Mouse (Mus musculus) heart, embryonic 10.5 days (tissue): Measurements from ENCODE around the gene Sorbs1. TPM values are rescaled to one million over a fixed set of nuclear protein-coding genes. Genes with fewer than 3 reads are reported as not detected.
A peak's percentile ranks its signal among the peaks of the same experiment; 100 is the strongest.

Source experiments
- DNase-seq: peaks from one replicate; pipeline ENCODE4 v3.0.0-alpha.2; 2017; ENCODE audit warnings: low spot score
- H3K27ac ChIP-seq: fragments of 300-500 bp; sonication (generic); 2 replicates; pipeline ENCODE4 v1.5.1; 2016; ENCODE audit warnings: mild to moderate bottlenecking
- H3K27me3 ChIP-seq: fragments of 300-500 bp; sonication (generic); 2 replicates; pipeline ENCODE4 v1.6.1; 2016; ENCODE audit warnings: mild to moderate bottlenecking; ENCODE audit not compliant: poor library complexity, insufficient read depth, severe bottlenecking
- H3K36me3 ChIP-seq: fragments of 300-500 bp; sonication (generic); 2 replicates; pipeline ENCODE4 v1.6.1; 2016; ENCODE audit warnings: mild to moderate bottlenecking, moderate library complexity
- H3K4me1 ChIP-seq: fragments of 300-500 bp; sonication (generic); 2 replicates; pipeline ENCODE4 v1.6.1; 2016; ENCODE audit warnings: mild to moderate bottlenecking
- H3K4me3 ChIP-seq: fragments of 300-500 bp; sonication (generic); 2 replicates; pipeline ENCODE4 v1.5.1; 2016; ENCODE audit warnings: mild to moderate bottlenecking, moderate library complexity
- H3K9me3 ChIP-seq: fragments of 300-500 bp; sonication (generic); 2 replicates; pipeline ENCODE4 v1.6.1; 2016; ENCODE audit warnings: mild to moderate bottlenecking, moderate library complexity
- WGBS: fragments of 180-500 bp; shearing (Covaris S2); methylation state at CpG from one replicate; pipeline ENCODE4 v1.1.7; 2016; 5-methylcytosine and 5-hydroxymethylcytosine counted together
- polyA plus RNA-seq: library from polyadenylated mRNA; unstranded; fragments of >200 nt; fragmentation: Nextera tagmentation; extraction: Ambion mirVana; gene quantifications from 2 replicates; pipeline ENCODE4 v1.2.1, GENCODE M21; 2016

Gene Sorbs1
- polyA plus RNA-seq, 1 experiment from 2014 or later = 71.2 TPM

GRCm38 (mm10) chr19:40491442-40491841, 22.1 kb downstream of the Sorbs1 start:
- 84% methylated on average over 2 of the region's 2 CpGs for WGBS
- DNase-seq = no peak
- no peak overlapping the region; the same call in 1 of the 2 replicates for H3K27ac ChIP-seq
- peaks cover 93% of the 10 kb centered on the region for H3K4me1 ChIP-seq
- H3K4me3 ChIP-seq = no peak overlapping the region
- no peaks in the 10 kb centered on the region for H3K9me3 ChIP-seq
- H3K27me3 ChIP-seq = no peaks in the 10 kb centered on the region
- 0 out of 2 replicates have a peak, but pooled peaks cover 4% of the 10 kb centered on the region for H3K36me3 ChIP-seq

- Histone ChIP-seq H3K27me3 (no peaks in the 10 kb centered on the region), H3K4me3 (no peak overlapping the region), H3K27ac (peak overlapping the region; percentile 75), H3K4me1 (peaks cover 86% of the 10 kb centered on the region), H3K9me3 (no peaks in the 10 kb centered on the region), H3K36me3 (no peaks in the 10 kb centered on the region)
- 61% methylated on average over 8 of the region's 8 CpGs for WGBS
- DNase-seq = no peak
Observed at GRCm38 (mm10) chr19:40490765-40491164, 22.8 kb downstream of the Sorbs1 start.

GRCm38 (mm10) chr19:40489633-40490032, 23.9 kb downstream of the Sorbs1 start:
- WGBS = 54% methylated on average over 6 of the region's 6 CpGs
- H3K27me3 ChIP-seq = no peaks in the 10 kb centered on the region
- no peaks in the 10 kb centered on the region for H3K9me3 ChIP-seq
- 0 out of 2 replicates have a peak overlapping the region, but pooled peaks have one; percentile 9 for H3K4me3 ChIP-seq
- 0 out of 2 replicates have a peak, but pooled peaks cover 4% of the 10 kb centered on the region for H3K36me3 ChIP-seq
- peak overlapping the region; percentile 75 for H3K27ac ChIP-seq
- H3K4me1 ChIP-seq = peaks cover 75% of the 10 kb centered on the region
- no peak for DNase-seq

GRCm38 (mm10) chr19:40488853-40489454, 24.6 kb downstream of the Sorbs1 start:
- Histone ChIP-seq H3K27ac (peak overlapping the region; percentile 75; the same call in 1 of the 2 replicates), H3K4me3 (no peak overlapping the region), H3K9me3 (no peaks in the 10 kb centered on the region), H3K27me3 (no peaks in the 10 kb centered on the region), H3K4me1 (peaks cover 68% of the 10 kb centered on the region), H3K36me3 (peaks cover 8% of the 10 kb centered on the region)
- 49% methylated on average over 8 of the region's 8 CpGs for WGBS
- DNase-seq = no peak

- no peak for DNase-seq
- 71% methylated on average over 11 of the region's 11 CpGs for WGBS
- peak overlapping the region; percentile 75 for H3K27ac ChIP-seq
- no peaks in the 10 kb centered on the region for H3K27me3 ChIP-seq
- no peaks in the 10 kb centered on the region for H3K9me3 ChIP-seq
- H3K36me3 ChIP-seq = peaks cover 13% of the 10 kb centered on the region
- H3K4me1 ChIP-seq = peaks cover 64% of the 10 kb centered on the region
- no peak overlapping the region for H3K4me3 ChIP-seq
Observed at GRCm38 (mm10) chr19:40487561-40487960, 26.0 kb downstream of the Sorbs1 start.

GRCm38 (mm10) chr19:40481115-40481514, 32.5 kb downstream of the Sorbs1 start:
- Histone ChIP-seq H3K4me1 (peaks cover 61% of the 10 kb centered on the region), H3K36me3 (peaks cover 13% of the 10 kb centered on the region)
- 70% methylated on average over 6 of the region's 6 CpGs for WGBS

GRCm38 (mm10) chr19:40478161-40478575, 35.4 kb downstream of the Sorbs1 start:
- no peak overlapping the region for H3K4me3 ChIP-seq
- DNase-seq = no peak
- WGBS = 63% methylated on average over 10 of the region's 10 CpGs
- H3K27ac ChIP-seq = peak overlapping the region; percentile 77
- H3K27me3 ChIP-seq = no peaks in the 10 kb centered on the region
- H3K4me1 ChIP-seq = peaks cover 64% of the 10 kb centered on the region
- H3K9me3 ChIP-seq = no peaks in the 10 kb centered on the region
- no peaks in the 10 kb centered on the region for H3K36me3 ChIP-seq

More at GRCm38 (mm10) chr19:40481115-40481514, 32.5 kb downstream of the Sorbs1 start:
- no peaks in the 10 kb centered on the region for H3K27me3 ChIP-seq
- no peak overlapping the region for H3K4me3 ChIP-seq
- no peak for DNase-seq
- H3K9me3 ChIP-seq = no peaks in the 10 kb centered on the region
- H3K27ac ChIP-seq = peak overlapping the region; percentile 53; the same call in 1 of the 2 replicates

GRCm38 (mm10) chr19:40477445-40477941, 36.1 kb downstream of the Sorbs1 start:
- Histone ChIP-seq H3K4me1 (peaks cover 63% of the 10 kb centered on the region), H3K36me3 (no peaks in the 10 kb centered on the region), H3K9me3 (no peaks in the 10 kb centered on the region), H3K4me3 (no peak overlapping the region), H3K27me3 (no peaks in the 10 kb centered on the region), H3K27ac (peak overlapping the region; percentile 77)
- DNase-seq = no peak
- 31% methylated on average over 5 of the region's 5 CpGs for WGBS

- no peaks in the 10 kb centered on the region for H3K27me3 ChIP-seq
- no peaks in the 10 kb centered on the region for H3K9me3 ChIP-seq
- no peak overlapping the region for H3K4me3 ChIP-seq
- 79% methylated on average over 4 of the region's 4 CpGs for WGBS
- H3K27ac ChIP-seq = no peak overlapping the region
- H3K4me1 ChIP-seq = peaks cover 67% of the 10 kb centered on the region
- H3K36me3 ChIP-seq = no peaks in the 10 kb centered on the region
- DNase-seq = no peak
Observed at GRCm38 (mm10) chr19:40476491-40476890, 37.1 kb downstream of the Sorbs1 start.

GRCm38 (mm10) chr19:40471526-40472245, 41.9 kb downstream of the Sorbs1 start:
- H3K36me3 ChIP-seq = peaks cover 3% of the 10 kb centered on the region; the same call in 1 of the 2 replicates
- no peaks in the 10 kb centered on the region; the same call in 1 of the 2 replicates for H3K9me3 ChIP-seq
- peaks cover 58% of the 10 kb centered on the region for H3K4me1 ChIP-seq
- H3K27me3 ChIP-seq = no peaks in the 10 kb centered on the region
- H3K27ac ChIP-seq = peak overlapping the region; percentile 79
- WGBS = 55% methylated on average over 10 of the region's 10 CpGs
- no peak overlapping the region for H3K4me3 ChIP-seq
- DNase-seq = no peak

GRCm38 (mm10) chr19:40469792-40470191, 43.8 kb downstream of the Sorbs1 start:
- Histone ChIP-seq H3K27ac (no peak overlapping the region), H3K4me3 (no peak overlapping the region)
- 86% methylated on average over 5 of the region's 5 CpGs for WGBS

GRCm38 (mm10) chr19:40468308-40468707, 45.3 kb downstream of the Sorbs1 start:
- WGBS = 75% methylated on average over 3 of the region's 3 CpGs
- 0 out of 2 replicates have a peak overlapping the region, but pooled peaks have one; percentile 5 for H3K4me3 ChIP-seq
- H3K27ac ChIP-seq = peak overlapping the region; percentile 86
- H3K9me3 ChIP-seq = no peaks in the 10 kb centered on the region; the same call in 1 of the 2 replicates
- H3K27me3 ChIP-seq = no peaks in the 10 kb centered on the region
- H3K4me1 ChIP-seq = peaks cover 63% of the 10 kb centered on the region
- H3K36me3 ChIP-seq = peaks cover 3% of the 10 kb centered on the region; the same call in 1 of the 2 replicates
- no peak for DNase-seq

More at GRCm38 (mm10) chr19:40469792-40470191, 43.8 kb downstream of the Sorbs1 start:
- Histone ChIP-seq H3K9me3 (no peaks in the 10 kb centered on the region; the same call in 1 of the 2 replicates), H3K4me1 (peaks cover 52% of the 10 kb centered on the region), H3K27me3 (no peaks in the 10 kb centered on the region), H3K36me3 (peaks cover 3% of the 10 kb centered on the region; the same call in 1 of the 2 replicates)
- no peak for DNase-seq

- Histone ChIP-seq H3K27ac (peak overlapping the region; percentile 86), H3K36me3 (peaks cover 3% of the 10 kb centered on the region; the same call in 1 of the 2 replicates), H3K27me3 (no peaks in the 10 kb centered on the region), H3K4me1 (peaks cover 63% of the 10 kb centered on the region), H3K9me3 (no peaks in the 10 kb centered on the region; the same call in 1 of the 2 replicates), H3K4me3 (0 out of 2 replicates have a peak overlapping the region, but pooled peaks have one; percentile 5)
- WGBS = 28% methylated on average over 9 of the region's 9 CpGs
- peak; percentile 88 for DNase-seq
Observed at GRCm38 (mm10) chr19:40467810-40468209, 45.8 kb downstream of the Sorbs1 start.
